Comparison of ENCODE assay signal across 12 mouse cellular contexts in genomic region chr1:162628326-162628725, GRCm38 (mm10). TPM values are rescaled to one million over a fixed set of nuclear protein-coding genes. Genes with fewer than 3 reads are reported as not detected.
"Had no signal": no experiment of that assay in that cellular context is flagged by ENCODE, and none has a peak within 500 bp of the region (broad histone marks: within the 10 kb centered on the region; RNA-seq: fewer than 3 reads in every experiment).

No protein-coding gene starts in this region.

RNA-seq across cellular contexts. Expression of gene Myoc, which starts 10.6 kb away (rescaled TPM):
- polyA plus RNA-seq: neural tube, embryonic 12.5 days; neural tube, embryonic 13.5 days; neural tube, embryonic 14.5 days; spleen, adult 2 months; stomach, embryonic 14.5 days; stomach, embryonic 16.5 days; stomach, postnatal 0 days had no signal

RNA-seq across cellular contexts. Expression of gene Myocos, which starts 29.7 kb away (rescaled TPM):
- polyA plus RNA-seq: neural tube, embryonic 12.5 days; neural tube, embryonic 13.5 days; neural tube, embryonic 14.5 days; neural tube, embryonic 15.5 days; small intestine, adult 2 months; spleen, adult 2 months; stomach, embryonic 14.5 days; stomach, embryonic 15.5 days; stomach, embryonic 16.5 days; stomach, postnatal 0 days; thymus, postnatal 0 days; urinary bladder, adult 2 months had no signal
